Mouse (Mus musculus) CH12.LX (cell line): ENCODE results near the gene Spp2.

Experiments
- EP300 ChIP-seq: IDR thresholded peaks from 2 replicates; pipeline ENCODE4 v1.6.1; 2011; ENCODE audit warnings: low read length, improper control_type of control experiment
- POLR2A ChIP-seq: IDR thresholded peaks from 2 replicates; pipeline ENCODE4 v1.6.1; 2011; ENCODE audit warnings: low read depth, mild to moderate bottlenecking, improper control_type of control experiment, low read length
- USF1 ChIP-seq: IDR thresholded peaks from 2 replicates; pipeline ENCODE4 v1.6.1; 2014; ENCODE audit warnings: low read depth, mild to moderate bottlenecking, inconsistent platforms, low read length, improper control_type of control experiment

DNA sequence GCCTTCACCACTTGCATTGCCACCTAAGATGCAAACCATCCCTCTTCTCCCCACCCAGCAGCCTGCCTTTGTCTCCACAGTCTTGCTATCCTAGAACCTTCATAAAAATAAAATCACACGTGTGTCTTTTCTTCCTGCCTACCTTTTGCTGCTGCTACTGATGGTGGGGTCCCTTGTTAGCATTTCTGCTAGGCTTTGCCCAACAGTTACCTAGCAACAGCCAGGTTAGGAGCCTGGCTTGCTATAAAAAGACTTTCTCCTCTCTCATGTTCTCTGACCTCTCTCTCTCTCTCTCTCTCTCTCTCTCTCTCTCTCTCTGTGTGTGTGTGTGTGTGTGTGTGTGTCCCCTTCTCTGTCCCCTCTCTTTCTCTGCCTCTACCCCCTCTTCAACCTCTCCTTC is 54.3 kb downstream of the Spp2 start:
- TF ChIP-seq USF1 (no peak), POLR2A (no peak), EP300 (no peak)
